Mouse (Mus musculus): Measurements from ENCODE around the gene Xpc. TPM values are rescaled to one million over a fixed set of nuclear protein-coding genes. Genes with fewer than 3 reads are reported as not detected.

Gene Xpc
- polyA plus RNA-seq, 2 experiments, result 2.8 to 3.7 TPM

GRCm38 (mm10) chr6:91552693-91553092 lies 37.0 kb upstream of the Xpc start:
- no peak for ATAC-seq (ENCODE audit: insufficient read depth)
- no peaks in the 10 kb centered on the region for H3K36me3 ChIP-seq (replicated peaks; ENCODE audit: control insufficient read depth, insufficient read depth, low read depth)
- 0 out of 4 replicates have a peak, but pooled peaks cover 0 to 1% of the 10 kb centered on the region in 2 experiments for H3K4me1 ChIP-seq (replicated peaks; ENCODE audit: control insufficient read depth in 2 of 2, insufficient read depth in 2 of 2, low read length in 1 of 2)
- no peak overlapping the region for H3K27ac ChIP-seq
- no peaks in the 10 kb centered on the region for H3K9me3 ChIP-seq (ENCODE audit: control insufficient read depth, low read length)
- no peak overlapping the region for H3K4me2 ChIP-seq (ENCODE audit: low read depth)
- 50% methylated on average over 3 of the region's 3 CpGs for WGBS (ENCODE audit: insufficient replicate concordance)
- TF ChIP-seq EP300 (IDR thresholded peaks at IDR 0.05; ENCODE audit: low read depth) (no peak), CTCF (IDR thresholded peaks at IDR 0.05; ENCODE audit: low read depth) (no peak)
- no peak overlapping the region for H3K9ac ChIP-seq (replicated peaks)
- DNase-seq (ENCODE audit: low read depth in 3 of 3, low spot score in 3 of 3), result no peak
- H3K27me3 ChIP-seq (ENCODE audit: control insufficient read depth, insufficient read depth, low read length), result no peaks in the 10 kb centered on the region
- no peak overlapping the region for H3K4me3 ChIP-seq (ENCODE audit: insufficient read depth in 1 of 2, low read depth in 2 of 2, low read length in 2 of 2)

GRCm38 (mm10) chr6:91551671-91552070 lies 36.0 kb upstream of the Xpc start:
- Histone ChIP-seq H3K27me3 (ENCODE audit: control insufficient read depth, insufficient read depth, low read length) (no peaks in the 10 kb centered on the region), H3K27ac (no peak overlapping the region), H3K4me2 (ENCODE audit: low read depth) (no peak overlapping the region), H3K4me1 (replicated peaks; ENCODE audit: control insufficient read depth in 2 of 2, insufficient read depth in 2 of 2, low read length in 1 of 2) (0 out of 4 replicates have a peak, but pooled peaks cover 0 to 1% of the 10 kb centered on the region in 2 experiments), H3K36me3 (replicated peaks; ENCODE audit: control insufficient read depth, insufficient read depth, low read depth) (no peaks in the 10 kb centered on the region), H3K9me3 (ENCODE audit: control insufficient read depth, low read length) (no peaks in the 10 kb centered on the region), H3K4me3 (ENCODE audit: insufficient read depth in 1 of 2, low read depth in 2 of 2, low read length in 2 of 2) (no peak overlapping the region), H3K9ac (replicated peaks) (no peak overlapping the region)
- TF ChIP-seq CTCF (IDR thresholded peaks at IDR 0.05; ENCODE audit: low read depth) (no peak), EP300 (IDR thresholded peaks at IDR 0.05; ENCODE audit: low read depth) (no peak)
- DNase-seq (ENCODE audit: low read depth in 3 of 3, low spot score in 3 of 3) (no peak), ATAC-seq (ENCODE audit: insufficient read depth) (no peak)
- WGBS (ENCODE audit: insufficient replicate concordance), result 81% methylated on average over 3 of the region's 3 CpGs

GRCm38 (mm10) chr6:91549621-91550020 lies 33.9 kb upstream of the Xpc start:
- DNase-seq (ENCODE audit: low read depth in 3 of 3, low spot score in 3 of 3) (no peak), ATAC-seq (ENCODE audit: insufficient read depth) (no peak)
- Histone ChIP-seq H3K4me3 (ENCODE audit: insufficient read depth in 1 of 2, low read depth in 2 of 2, low read length in 2 of 2) (no peak overlapping the region), H3K9ac (replicated peaks) (no peak overlapping the region), H3K9me3 (ENCODE audit: control insufficient read depth, low read length) (no peaks in the 10 kb centered on the region), H3K4me2 (ENCODE audit: low read depth) (no peak overlapping the region), H3K4me1 (replicated peaks; ENCODE audit: control insufficient read depth in 2 of 2, insufficient read depth in 2 of 2, low read length in 1 of 2) (peaks cover 0 to 5% of the 10 kb centered on the region in 2 experiments; a peak in 2 of 4 replicates), H3K27ac (no peak overlapping the region), H3K27me3 (ENCODE audit: control insufficient read depth, insufficient read depth, low read length) (no peaks in the 10 kb centered on the region; the same call in 1 of the 2 replicates), H3K36me3 (replicated peaks; ENCODE audit: control insufficient read depth, insufficient read depth, low read depth) (no peaks in the 10 kb centered on the region)
- TF ChIP-seq EP300 (IDR thresholded peaks at IDR 0.05; ENCODE audit: low read depth) (no peak), CTCF (IDR thresholded peaks at IDR 0.05; ENCODE audit: low read depth) (no peak)
- 67% methylated on average over 5 of the region's 5 CpGs for WGBS (ENCODE audit: insufficient replicate concordance)

- no peak overlapping the region for H3K4me3 ChIP-seq (ENCODE audit: insufficient read depth in 1 of 2, low read depth in 2 of 2, low read length in 2 of 2)
- WGBS (ENCODE audit: insufficient replicate concordance), result 30% methylated on average over 1 of the region's 1 CpGs
- ATAC-seq (ENCODE audit: insufficient read depth) (no peak), DNase-seq (ENCODE audit: low read depth in 3 of 3, low spot score in 3 of 3) (no peak)
- no peak overlapping the region for H3K9ac ChIP-seq (replicated peaks)
- H3K36me3 ChIP-seq (replicated peaks; ENCODE audit: control insufficient read depth, insufficient read depth, low read depth), result no peaks in the 10 kb centered on the region
- TF ChIP-seq CTCF (IDR thresholded peaks at IDR 0.05; ENCODE audit: low read depth) (no peak), EP300 (IDR thresholded peaks at IDR 0.05; ENCODE audit: low read depth) (no peak)
- H3K9me3 ChIP-seq (ENCODE audit: control insufficient read depth, low read length), result no peaks in the 10 kb centered on the region
- no peaks in the 10 kb centered on the region; the same call in 1 of the 2 replicates for H3K27me3 ChIP-seq (ENCODE audit: control insufficient read depth, insufficient read depth, low read length)
- H3K27ac ChIP-seq, result no peak overlapping the region
- no peak overlapping the region for H3K4me2 ChIP-seq (ENCODE audit: low read depth)
- H3K4me1 ChIP-seq (replicated peaks; ENCODE audit: control insufficient read depth in 2 of 2, insufficient read depth in 2 of 2, low read length in 1 of 2), result peaks cover 0 to 5% of the 10 kb centered on the region in 2 experiments; a peak in 2 of 4 replicates
Measured at GRCm38 (mm10) chr6:91547313-91547712, 31.6 kb upstream of the Xpc start.

GRCm38 (mm10) chr6:91546241-91546884 lies 30.7 kb upstream of the Xpc start:
- TF ChIP-seq CTCF (IDR thresholded peaks at IDR 0.05; ENCODE audit: low read depth) (no peak), EP300 (IDR thresholded peaks at IDR 0.05; ENCODE audit: low read depth) (no peak)
- Histone ChIP-seq H3K9me3 (ENCODE audit: control insufficient read depth, low read length) (no peaks in the 10 kb centered on the region), H3K27ac (no peak overlapping the region), H3K4me3 (ENCODE audit: insufficient read depth in 1 of 2, low read depth in 2 of 2, low read length in 2 of 2) (no peak overlapping the region), H3K36me3 (replicated peaks; ENCODE audit: control insufficient read depth, insufficient read depth, low read depth) (no peaks in the 10 kb centered on the region), H3K9ac (replicated peaks) (no peak overlapping the region), H3K4me1 (replicated peaks; ENCODE audit: control insufficient read depth in 2 of 2, insufficient read depth in 2 of 2, low read length in 1 of 2) (peaks cover 0 to 5% of the 10 kb centered on the region in 2 experiments; a peak in 2 of 4 replicates), H3K27me3 (ENCODE audit: control insufficient read depth, insufficient read depth, low read length) (no peaks in the 10 kb centered on the region; the same call in 1 of the 2 replicates), H3K4me2 (ENCODE audit: low read depth) (no peak overlapping the region)
- WGBS (ENCODE audit: insufficient replicate concordance), result 9% methylated on average over 9 of the region's 9 CpGs
- peak; percentile 23; the same call in 1 of the 2 replicates for ATAC-seq (ENCODE audit: insufficient read depth)
- no peak for DNase-seq (ENCODE audit: low read depth in 3 of 3, low spot score in 3 of 3)

Measured in liver, embryonic 14.5 days (tissue).